ENCODE assay signal across 27 mouse cellular contexts in the genomic region with DNA sequence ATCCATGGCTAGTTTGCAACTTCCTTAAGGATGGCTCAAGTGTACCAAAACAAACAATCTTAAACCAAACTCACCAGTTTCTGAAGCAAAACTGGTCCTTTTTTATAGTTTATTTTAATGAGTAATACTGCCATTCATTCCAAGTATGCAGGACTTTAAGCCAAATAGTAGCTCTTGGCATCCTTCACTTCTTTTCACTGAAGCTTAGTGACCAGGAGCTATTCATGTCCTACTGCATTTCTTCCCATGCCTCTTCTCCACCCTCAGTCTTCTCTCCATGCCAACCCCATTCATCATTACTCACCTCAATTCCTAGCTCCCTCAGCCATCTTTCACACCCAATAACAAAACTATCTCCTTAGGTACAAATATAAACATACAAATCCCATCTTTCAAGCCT.
"Had no signal": no experiment of that assay in that cellular context is flagged by ENCODE, and none has a peak within 500 bp of the region (broad histone marks: within the 10 kb centered on the region; RNA-seq: fewer than 3 reads in every experiment).

No protein-coding gene starts in this region.

- H3K27ac ChIP-seq: embryonic facial prominence, embryonic 10.5 days; embryonic facial prominence, embryonic 12.5 days; embryonic facial prominence, embryonic 13.5 days; embryonic facial prominence, embryonic 15.5 days; forebrain, embryonic 10.5 days; forebrain, embryonic 12.5 days; forebrain, embryonic 13.5 days; forebrain, embryonic 15.5 days; gastrocnemius, adult 2 months; heart, adult 2 months; heart, embryonic 10.5 days had no signal

- H3K4me2 ChIP-seq: embryonic facial prominence, embryonic 12.5 days; embryonic facial prominence, embryonic 13.5 days; embryonic facial prominence, embryonic 15.5 days; forebrain, embryonic 12.5 days; forebrain, embryonic 13.5 days; forebrain, embryonic 15.5 days had no signal

- H3K36me3 ChIP-seq: embryonic facial prominence, embryonic 10.5 days; embryonic facial prominence, embryonic 12.5 days; embryonic facial prominence, embryonic 13.5 days; embryonic facial prominence, embryonic 15.5 days; forebrain, embryonic 10.5 days; forebrain, embryonic 12.5 days; forebrain, embryonic 15.5 days; heart, embryonic 10.5 days had no signal

- ATAC-seq: forebrain, embryonic 13.5 days; forebrain, embryonic 14.5 days; forebrain, embryonic 15.5 days; forebrain, embryonic 16.5 days; forebrain, postnatal 0 days had no signal

- DNase-seq: cerebellum, adult 9-10 months; cerebellum, adult 9-11 months; cerebellum, postnatal 14 days; cerebellum, postnatal 25 days; cerebellum, postnatal 36 days; embryo, embryonic 11 days; forebrain, postnatal 0 days; gastrocnemius, adult 2 months; gastrocnemius, postnatal 10 days; gastrocnemius, postnatal 14 days; gastrocnemius, postnatal 25 days; gastrocnemius, postnatal 36 days; heart, adult 11 months; heart, adult 18-20 months; heart, adult 2 months had no signal

- H3K4me3 ChIP-seq: embryonic facial prominence, embryonic 10.5 days; embryonic facial prominence, embryonic 12.5 days; embryonic facial prominence, embryonic 13.5 days; embryonic facial prominence, embryonic 15.5 days; erythroblast, embryonic 14.5 days; forebrain, embryonic 10.5 days; forebrain, embryonic 12.5 days; forebrain, embryonic 13.5 days; forebrain, embryonic 15.5 days; gastrocnemius, adult 2 months; heart, adult 2 months; heart, embryonic 10.5 days had no signal

- H3K9ac ChIP-seq: embryonic facial prominence, embryonic 12.5 days; embryonic facial prominence, embryonic 13.5 days; embryonic facial prominence, embryonic 15.5 days; forebrain, embryonic 12.5 days; forebrain, embryonic 13.5 days; forebrain, embryonic 15.5 days; forebrain, postnatal 0 days had no signal

- H3K9me3 ChIP-seq: embryonic facial prominence, embryonic 10.5 days; embryonic facial prominence, embryonic 12.5 days; embryonic facial prominence, embryonic 13.5 days; embryonic facial prominence, embryonic 15.5 days; forebrain, embryonic 10.5 days; forebrain, embryonic 12.5 days; forebrain, embryonic 13.5 days; forebrain, embryonic 15.5 days; heart, embryonic 10.5 days had no signal

- H3K4me1 ChIP-seq: embryonic facial prominence, embryonic 10.5 days; embryonic facial prominence, embryonic 12.5 days; embryonic facial prominence, embryonic 13.5 days; embryonic facial prominence, embryonic 15.5 days; forebrain, embryonic 10.5 days; forebrain, embryonic 12.5 days; forebrain, embryonic 13.5 days; forebrain, embryonic 15.5 days; heart, embryonic 10.5 days had no signal

- H3K27me3 ChIP-seq: embryonic facial prominence, embryonic 12.5 days; embryonic facial prominence, embryonic 15.5 days; forebrain, embryonic 13.5 days; forebrain, embryonic 15.5 days had no signal
